Mouse (Mus musculus) hindbrain, embryonic 15.5 days (tissue): Measurements from ENCODE around the gene Hspbp1. TPM values are rescaled to one million over a fixed set of nuclear protein-coding genes. Genes with fewer than 3 reads are reported as not detected.
A peak's percentile ranks its signal among the peaks of the same experiment; 100 is the strongest.

Experiments used
- ATAC-seq: fragments of 200-750 bp; cut with Nextera tagmentation; 2 replicates; pipeline ENCODE4 v1.8.0; 2017; ENCODE audit warnings: low read depth, moderate number of reproducible peaks, moderate TSS enrichment; ENCODE audit not compliant: low FRiP score
- H3K27ac ChIP-seq: fragments of 300-500 bp; sonication (generic); replicated peaks from 2 replicates; pipeline ENCODE4 v1.5.1; 2015; ENCODE audit warnings: mild to moderate bottlenecking, inconsistent platforms
- H3K27me3 ChIP-seq: fragments of 300-500 bp; sonication (generic); 2 replicates; pipeline ENCODE4 v1.6.1; 2015; ENCODE audit warnings: control low read depth, inconsistent platforms
- H3K36me3 ChIP-seq: fragments of 300-500 bp; sonication (generic); 2 replicates; pipeline ENCODE4 v1.6.1; 2015; ENCODE audit warnings: control low read depth, inconsistent platforms
- H3K4me1 ChIP-seq: fragments of 300-500 bp; sonication (generic); replicated peaks from 2 replicates; pipeline ENCODE4 v1.6.1; 2015; ENCODE audit warnings: control low read depth, inconsistent platforms
- H3K4me2 ChIP-seq: fragments of 300-500 bp; sonication (generic); 2 replicates; pipeline ENCODE4 v1.6.1; 2015; ENCODE audit warnings: moderate library complexity, mild to moderate bottlenecking, inconsistent platforms
- H3K4me3 ChIP-seq: fragments of 300-500 bp; sonication (generic); 2 replicates; pipeline ENCODE4 v1.5.1; 2015; ENCODE audit warnings: mild to moderate bottlenecking, inconsistent platforms
- H3K9ac ChIP-seq: fragments of 300-500 bp; sonication (generic); 2 replicates; pipeline ENCODE4 v1.6.1; 2015; ENCODE audit warnings: inconsistent platforms
- H3K9me3 ChIP-seq: fragments of 300-500 bp; sonication (generic); 2 replicates; pipeline ENCODE4 v1.6.1; 2016; ENCODE audit warnings: control low read depth, inconsistent platforms
- WGBS: fragments of 180-500 bp; shearing (Covaris S2); methylation state at CpG from one replicate; pipeline ENCODE4 v1.1.7; 2015; 5-methylcytosine and 5-hydroxymethylcytosine counted together
- polyA plus RNA-seq: library from polyadenylated mRNA; unstranded; fragments of >200 nt; fragmentation: Nextera tagmentation; extraction: Ambion mirVana; gene quantifications from 2 replicates; pipeline ENCODE4 v1.2.1, GENCODE M21; 2015

The Hspbp1 gene
- polyA plus RNA-seq, 1 experiment from 2014 or later, result 171 TPM

DNA sequence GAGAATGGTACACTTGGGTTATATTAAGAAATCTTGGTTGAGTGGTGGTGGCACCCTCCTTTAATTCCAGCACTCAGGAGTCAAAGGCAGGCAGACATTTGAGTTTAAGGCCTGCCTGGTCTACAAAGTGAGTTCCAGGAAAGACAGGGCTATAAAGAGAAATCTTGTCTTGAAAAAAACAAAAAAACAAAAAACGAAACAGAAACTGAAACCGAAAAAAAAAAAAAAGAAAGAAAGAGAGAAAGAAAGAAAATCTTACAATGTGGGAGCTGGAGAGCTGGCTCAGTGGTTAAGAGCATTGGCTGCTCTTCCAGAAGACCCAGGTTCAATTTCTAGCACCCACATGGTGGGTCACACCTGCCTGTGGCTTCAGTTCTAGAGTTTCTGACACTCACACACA is 21.1 kb downstream of the Hspbp1 start:
- H3K36me3 ChIP-seq, result peaks cover 45% of the 10 kb centered on the region
- ATAC-seq, result no peak
- no peak overlapping the region for H3K4me2 ChIP-seq
- no peak overlapping the region for H3K9ac ChIP-seq
- H3K4me3 ChIP-seq, result no peak overlapping the region
- H3K9me3 ChIP-seq, result no peaks in the 10 kb centered on the region
- no peaks in the 10 kb centered on the region for H3K27me3 ChIP-seq
- H3K4me1 ChIP-seq, result peaks cover 16% of the 10 kb centered on the region
- 97% methylated on average over 2 of the region's 2 CpGs for WGBS
- H3K27ac ChIP-seq, result no peak overlapping the region

DNA sequence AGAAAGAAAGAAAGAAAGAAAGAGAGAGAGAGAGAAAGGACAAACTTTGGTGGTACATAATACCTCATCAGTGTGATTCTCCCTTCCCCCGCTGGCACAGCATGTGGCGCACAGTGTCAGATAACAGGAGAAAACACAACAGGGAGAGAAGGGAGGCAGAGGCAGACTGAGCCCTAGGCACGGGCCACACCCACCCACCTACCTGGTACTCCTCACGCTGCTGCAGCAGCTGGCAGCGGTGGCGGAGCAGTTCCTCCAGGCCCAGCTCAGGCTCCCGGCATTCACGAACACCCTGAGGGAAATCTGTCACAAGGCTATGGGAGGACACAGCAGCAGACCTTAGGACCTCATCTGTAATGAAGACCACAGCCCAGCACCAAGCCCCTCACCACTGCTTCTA is 21.7 kb downstream of the Hspbp1 start:
- ATAC-seq, result no peak
- no peaks in the 10 kb centered on the region for H3K27me3 ChIP-seq
- WGBS, result 75% methylated on average over 8 of the region's 8 CpGs
- H3K27ac ChIP-seq, result no peak overlapping the region
- no peak overlapping the region for H3K4me3 ChIP-seq
- H3K36me3 ChIP-seq, result peaks cover 41% of the 10 kb centered on the region
- H3K9ac ChIP-seq, result no peak overlapping the region
- no peak overlapping the region for H3K4me2 ChIP-seq
- no peaks in the 10 kb centered on the region for H3K9me3 ChIP-seq
- peaks cover 16% of the 10 kb centered on the region for H3K4me1 ChIP-seq

DNA sequence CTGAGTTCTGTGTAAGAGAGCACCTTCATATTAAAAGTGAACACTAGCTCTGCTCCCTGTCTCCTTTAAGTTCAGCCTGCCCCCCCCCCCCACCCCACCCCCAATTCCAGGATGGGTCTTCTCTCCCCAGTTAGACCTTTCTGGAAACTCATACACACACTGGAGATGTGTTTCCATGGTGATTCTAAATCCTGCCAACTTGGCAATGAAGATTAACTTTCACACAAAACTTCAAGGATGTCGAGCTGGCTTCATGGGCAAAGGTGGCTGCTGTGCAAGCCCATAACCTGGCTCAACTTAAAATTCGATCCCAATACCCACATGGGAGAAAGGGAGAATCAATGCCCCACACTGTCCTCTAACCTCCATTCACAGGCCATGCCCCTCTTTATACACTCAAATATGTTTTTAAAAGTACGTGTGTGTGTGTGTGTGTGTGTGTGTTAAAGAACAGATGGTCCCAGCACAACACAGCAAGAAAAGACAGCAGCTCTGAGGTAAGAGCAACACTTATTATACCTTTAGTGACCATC is 24.9 kb downstream of the Hspbp1 start:
- peaks cover 46% of the 10 kb centered on the region for H3K4me1 ChIP-seq
- ATAC-seq, result no peak
- WGBS, result 49% methylated on average over 3 of the region's 3 CpGs

GRCm38 (mm10) chr7:4658912-4659551 is 25.8 kb downstream of the Hspbp1 start, which contains the start of gene Ppp6r1:
Gene Ppp6r1 (minus strand): TSS chr7:4659019.
- Histone ChIP-seq H3K27me3 (no peaks in the 10 kb centered on the region), H3K4me3 (peak within 1 kb of the TSS; percentile 90), H3K4me2 (peak within 1 kb of the TSS; percentile 75), H3K9me3 (no peaks in the 10 kb centered on the region), H3K4me1 (peaks cover 55% of the 10 kb centered on the region), H3K9ac (peak within 1 kb of the TSS; percentile 98), H3K36me3 (peaks cover 13% of the 10 kb centered on the region; the same call in 1 of the 2 replicates), H3K27ac (peak within 1 kb of the TSS; percentile 98)
- WGBS, result under 1% methylated on average over 54 of the region's 54 CpGs
- ATAC-seq, result peak; percentile 98

More for the DNA sequence above, 24.9 kb downstream of the Hspbp1 start:
- Histone ChIP-seq H3K9ac (peak overlapping the region; percentile 98), H3K9me3 (no peaks in the 10 kb centered on the region), H3K36me3 (peaks cover 17% of the 10 kb centered on the region), H3K27ac (peak overlapping the region; percentile 98), H3K27me3 (no peaks in the 10 kb centered on the region), H3K4me2 (peak overlapping the region; percentile 75), H3K4me3 (peak overlapping the region; percentile 90)

DNA sequence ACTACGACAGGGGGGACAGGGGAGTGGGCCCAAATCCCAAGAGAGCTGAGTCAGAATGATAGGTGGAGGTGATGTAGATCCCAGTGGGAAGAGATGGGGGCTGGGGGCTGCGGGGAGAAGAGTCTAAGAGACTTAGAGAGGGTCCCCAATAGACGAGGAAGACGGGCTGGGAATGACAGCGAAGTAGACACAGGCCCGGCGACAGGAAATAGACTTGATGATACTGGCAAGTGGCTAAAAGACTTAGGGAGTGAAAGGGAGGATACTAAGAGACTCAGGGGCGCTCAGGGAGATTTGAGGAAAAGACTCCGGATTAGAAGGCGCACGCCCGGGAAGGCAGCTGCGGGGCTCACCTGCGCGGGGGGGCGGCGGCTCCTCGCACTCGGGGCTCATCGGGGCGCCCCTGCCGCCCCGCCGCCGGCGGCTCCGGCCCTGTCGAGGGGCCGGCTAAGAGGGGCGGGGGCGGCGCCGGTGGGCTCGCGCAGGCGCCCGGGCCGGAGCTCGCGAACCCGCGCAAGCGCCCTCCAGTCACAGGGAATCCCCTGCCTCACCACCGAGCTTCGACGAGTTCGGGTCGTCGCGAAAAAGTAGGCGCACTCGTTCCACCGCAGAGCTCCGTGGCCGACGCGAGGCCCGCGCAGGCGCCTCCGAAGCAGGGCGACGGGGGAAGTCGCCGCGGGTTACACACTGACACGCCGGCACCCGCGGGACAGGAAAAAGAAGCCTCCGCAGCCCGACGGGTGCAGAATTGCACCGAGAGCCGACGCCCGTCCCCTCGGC is 26.6 kb downstream of the Hspbp1 start:
- ATAC-seq, result peak; percentile 77
- H3K36me3 ChIP-seq, result peaks cover 10% of the 10 kb centered on the region; the same call in 1 of the 2 replicates
- no peaks in the 10 kb centered on the region for H3K9me3 ChIP-seq
- peak overlapping the region; percentile 98 for H3K9ac ChIP-seq
- under 1% methylated on average over 68 of the region's 78 CpGs for WGBS
- peaks cover 59% of the 10 kb centered on the region for H3K4me1 ChIP-seq
- H3K4me3 ChIP-seq, result peak overlapping the region; percentile 90
- peak overlapping the region; percentile 98 for H3K27ac ChIP-seq
- H3K27me3 ChIP-seq, result no peaks in the 10 kb centered on the region
- H3K4me2 ChIP-seq, result peak overlapping the region; percentile 75

- Histone ChIP-seq H3K27me3 (no peaks in the 10 kb centered on the region), H3K4me2 (peak overlapping the region; percentile 75), H3K4me1 (peaks cover 61% of the 10 kb centered on the region), H3K9me3 (no peaks in the 10 kb centered on the region), H3K27ac (peak overlapping the region; percentile 98; the same call in 1 of the 2 replicates), H3K4me3 (peak overlapping the region; percentile 90), H3K36me3 (peaks cover 11% of the 10 kb centered on the region; the same call in 1 of the 2 replicates), H3K9ac (peak overlapping the region; percentile 98)
- 53% methylated on average over 9 of the region's 9 CpGs for WGBS
- no peak for ATAC-seq
Measured at GRCm38 (mm10) chr7:4657521-4658127, 27.2 kb downstream of the Hspbp1 start.

GRCm38 (mm10) chr7:4656818-4657217 is 28.1 kb downstream of the Hspbp1 start:
- WGBS, result 55% methylated on average over 1 of the region's 1 CpGs
- Histone ChIP-seq H3K27ac (no peak overlapping the region), H3K27me3 (no peaks in the 10 kb centered on the region), H3K9ac (peak overlapping the region; percentile 98), H3K36me3 (peaks cover 8% of the 10 kb centered on the region; the same call in 1 of the 2 replicates), H3K4me2 (peak overlapping the region; percentile 75), H3K4me1 (peaks cover 64% of the 10 kb centered on the region), H3K9me3 (no peaks in the 10 kb centered on the region), H3K4me3 (peak overlapping the region; percentile 90; the same call in 1 of the 2 replicates)
- ATAC-seq, result no peak

DNA sequence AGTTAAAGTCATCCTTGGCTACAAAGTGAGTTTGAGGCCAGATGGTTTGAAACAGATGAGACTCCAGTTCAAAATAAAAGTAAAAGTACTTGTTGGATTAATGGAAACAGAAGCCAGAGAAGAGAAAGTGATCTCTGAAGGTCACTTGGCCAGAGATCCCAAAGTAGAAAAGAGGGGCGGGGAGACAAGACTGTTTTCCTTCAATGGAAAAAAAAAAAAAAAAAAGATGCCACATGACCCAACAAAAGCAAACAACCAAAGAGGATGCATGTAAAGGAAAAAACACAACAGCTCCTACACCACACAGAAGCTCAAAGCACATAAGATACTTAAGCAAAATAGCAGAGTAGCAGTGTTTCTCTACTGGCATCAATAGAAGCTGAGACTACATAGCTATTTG is 29.0 kb downstream of the Hspbp1 start:
- peaks cover 70% of the 10 kb centered on the region for H3K4me1 ChIP-seq
- no peak overlapping the region for H3K4me3 ChIP-seq
- no peak overlapping the region for H3K9ac ChIP-seq
- 0 out of 2 replicates have a peak overlapping the region, but pooled peaks have one; percentile 4 for H3K4me2 ChIP-seq
- no peak for ATAC-seq
- H3K9me3 ChIP-seq, result no peaks in the 10 kb centered on the region
- H3K27me3 ChIP-seq, result no peaks in the 10 kb centered on the region
- WGBS, result 57% methylated on average over 1 of the region's 1 CpGs
- H3K36me3 ChIP-seq, result 0 out of 2 replicates have a peak, but pooled peaks cover 5% of the 10 kb centered on the region
- no peak overlapping the region for H3K27ac ChIP-seq

DNA sequence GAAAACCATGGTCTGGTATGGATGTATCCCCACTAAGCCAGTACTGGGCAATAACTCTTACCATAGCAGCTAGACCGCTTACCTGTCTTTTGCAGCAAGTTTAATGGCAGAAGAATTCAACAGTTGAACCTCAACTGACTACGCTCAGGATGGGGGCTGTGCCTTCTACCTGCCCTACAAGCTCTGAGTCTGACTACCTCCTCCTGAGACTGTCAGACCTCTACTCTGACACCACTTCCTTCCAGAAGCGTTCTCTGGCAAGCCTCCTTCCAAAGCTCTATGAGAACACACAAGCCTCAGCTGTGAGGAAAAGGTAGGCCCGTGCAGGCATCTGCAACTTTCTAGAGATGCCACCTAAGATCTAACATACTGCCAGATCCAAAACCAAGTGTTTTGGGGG is 29.5 kb downstream of the Hspbp1 start:
- Histone ChIP-seq H3K36me3 (0 out of 2 replicates have a peak, but pooled peaks cover 5% of the 10 kb centered on the region), H3K27ac (no peak overlapping the region), H3K9ac (no peak overlapping the region), H3K4me2 (no peak overlapping the region), H3K4me3 (no peak overlapping the region), H3K27me3 (no peaks in the 10 kb centered on the region), H3K4me1 (peaks cover 65% of the 10 kb centered on the region), H3K9me3 (no peaks in the 10 kb centered on the region)
- no peak for ATAC-seq
- WGBS, result 92% methylated on average over 4 of the region's 4 CpGs

DNA sequence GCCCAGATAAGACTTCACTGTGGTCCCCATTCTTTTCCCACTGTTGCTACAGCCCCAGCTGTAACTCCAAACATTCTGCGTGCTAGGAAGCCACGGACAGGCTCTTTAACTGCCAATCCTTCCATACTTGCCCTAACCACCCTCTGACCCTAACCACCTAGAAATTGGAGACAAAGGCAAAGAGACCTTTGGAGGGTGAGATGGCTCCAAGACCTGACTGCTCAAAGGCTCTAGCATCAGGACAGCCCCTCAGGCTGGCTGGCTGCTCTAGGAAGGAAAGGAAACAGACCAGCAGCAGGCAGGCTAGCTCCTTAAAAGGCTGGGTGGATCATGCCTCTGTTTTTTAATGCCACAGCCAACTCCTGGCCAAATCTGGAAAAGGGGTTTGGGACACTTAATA is 30.6 kb downstream of the Hspbp1 start:
- no peak overlapping the region for H3K4me2 ChIP-seq
- 89% methylated on average over 2 of the region's 2 CpGs for WGBS

GRCm38 (mm10) chr7:4653780-4654179 is 31.1 kb downstream of the Hspbp1 start:
- Histone ChIP-seq H3K4me1 (peaks cover 54% of the 10 kb centered on the region), H3K4me2 (no peak overlapping the region), H3K9ac (no peak overlapping the region), H3K36me3 (0 out of 2 replicates have a peak, but pooled peaks cover 5% of the 10 kb centered on the region), H3K27me3 (no peaks in the 10 kb centered on the region), H3K27ac (no peak overlapping the region), H3K9me3 (no peaks in the 10 kb centered on the region), H3K4me3 (no peak overlapping the region)
- WGBS, result 94% methylated on average over 7 of the region's 7 CpGs
- no peak for ATAC-seq

More for the DNA sequence above, 30.6 kb downstream of the Hspbp1 start:
- Histone ChIP-seq H3K9me3 (no peaks in the 10 kb centered on the region), H3K4me1 (peaks cover 54% of the 10 kb centered on the region), H3K4me3 (no peak overlapping the region), H3K36me3 (0 out of 2 replicates have a peak, but pooled peaks cover 5% of the 10 kb centered on the region), H3K27me3 (no peaks in the 10 kb centered on the region), H3K27ac (no peak overlapping the region), H3K9ac (no peak overlapping the region)
- ATAC-seq, result no peak
